Mouse (Mus musculus) small intestine, adult 2 months (tissue): ENCODE results near the gene Atp5j2. TPM values are rescaled to one million over a fixed set of nuclear protein-coding genes. Genes with fewer than 3 reads are reported as not detected.

Source experiments
- H3K27ac ChIP-seq: fragments of 200-500 bp; 2 replicates; pipeline ENCODE4 v1.5.1; 2012; ENCODE audit warnings: low read depth, low read length, control low read depth, inconsistent platforms; ENCODE audit not compliant: insufficient read depth
- H3K27me3 ChIP-seq: fragments of 200-500 bp; 2 replicates; pipeline ENCODE4 v1.6.1; 2012; ENCODE audit warnings: mild to moderate bottlenecking, moderate library complexity, low read length, inconsistent platforms; ENCODE audit not compliant: control insufficient read depth, insufficient read depth
- H3K36me3 ChIP-seq: fragments of 200-500 bp; 2 replicates; pipeline ENCODE4 v1.6.1; 2012; ENCODE audit warnings: mild to moderate bottlenecking, low read length, control low read depth, inconsistent platforms; ENCODE audit not compliant: control insufficient read depth, insufficient read depth
- H3K4me1 ChIP-seq: fragments of 200-500 bp; 2 replicates; pipeline ENCODE4 v1.6.1; 2012; ENCODE audit warnings: low read length, inconsistent platforms, mixed read lengths; ENCODE audit not compliant: control insufficient read depth, insufficient read depth, insufficient read length
- H3K4me3 ChIP-seq: fragments of 200-500 bp; 2 replicates; pipeline ENCODE4 v1.5.1; 2012; ENCODE audit warnings: low read depth, mild to moderate bottlenecking, control low read depth, inconsistent platforms, low read length, moderate library complexity
- CTCF ChIP-seq: fragments of 200-500 bp; IDR thresholded peaks from 2 replicates; pipeline ENCODE4 v1.5.1; 2012; ENCODE audit warnings: low read depth, mild to moderate bottlenecking, control low read depth, inconsistent platforms, low read length, moderate library complexity, mixed read lengths; ENCODE audit not compliant: insufficient replicate concordance, insufficient read length; ENCODE audit errors: extremely low read depth
- POLR2A ChIP-seq: fragments of 200-500 bp; IDR thresholded peaks from 2 replicates; pipeline ENCODE4 v1.6.1; 2012; ENCODE audit warnings: low read depth, mild to moderate bottlenecking, control low read depth, inconsistent platforms, low read length, moderate library complexity
- WGBS: fragments of 180-500 bp; shearing (Covaris S2); methylation state at CpG from one replicate; pipeline ENCODE4 v1.1.7; 2018; 5-methylcytosine and 5-hydroxymethylcytosine counted together
- polyA plus RNA-seq: library from polyadenylated mRNA; depleted of rRNA; stranded (reverse); fragments of >200 nt; gene quantifications from 2 replicates; pipeline ENCODE4 v1.2.3, GENCODE M21; 2012

Gene Atp5j2
- polyA plus RNA-seq, 1 experiment: 140 TPM

DNA sequence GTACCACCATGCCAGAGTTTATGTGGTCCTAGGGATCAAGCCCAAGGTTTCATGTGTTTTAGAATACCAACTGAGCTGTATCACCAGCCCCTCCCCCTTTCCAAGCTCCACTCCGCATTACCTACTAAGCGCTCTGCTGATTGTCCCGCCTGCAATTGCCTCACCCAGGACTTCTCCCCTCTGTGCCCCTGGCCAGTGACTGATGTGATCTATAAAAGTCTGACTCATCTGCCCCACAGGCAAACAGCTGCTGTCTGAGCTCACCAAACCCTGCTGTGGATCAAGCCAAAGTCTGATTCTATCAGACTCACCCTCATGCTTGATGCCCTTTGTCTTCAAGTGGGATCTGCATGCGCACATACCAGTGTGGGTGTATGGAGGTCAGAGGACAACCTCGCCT, 31.0 kb upstream of the Atp5j2 start:
- TF ChIP-seq POLR2A: no peak; the same call in 1 of the 2 replicates
- no peak for TF ChIP-seq CTCF
- Histone ChIP-seq H3K27ac (peak overlapping the region; percentile 97), H3K4me1 (peaks cover 16% of the 10 kb centered on the region), H3K36me3 (peaks cover 29% of the 10 kb centered on the region), H3K27me3 (no peaks in the 10 kb centered on the region), H3K4me3 (no peak overlapping the region)
- 39% methylated on average over 5 of the region's 5 CpGs for WGBS

DNA sequence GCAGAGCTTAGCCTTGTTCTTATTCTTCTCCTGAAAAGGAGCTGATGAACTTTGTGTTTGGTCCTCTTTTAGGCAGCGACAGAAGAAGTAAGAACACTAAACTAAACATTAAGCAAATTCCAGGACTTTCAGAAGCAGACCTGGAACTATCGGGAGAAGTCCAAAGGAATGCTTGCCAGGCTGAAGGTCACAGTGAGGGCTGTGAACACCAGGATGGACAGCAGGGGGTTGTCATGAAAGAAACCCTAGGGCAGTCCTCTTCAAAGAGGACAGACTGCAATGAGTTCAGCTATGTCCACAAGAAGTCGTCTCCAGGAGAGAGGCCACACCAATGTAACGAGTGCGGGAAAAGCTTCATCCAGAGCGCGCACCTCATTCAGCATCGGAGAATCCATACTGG, 28.1 kb upstream of the Atp5j2 start:
- no peak overlapping the region for H3K27ac ChIP-seq

DNA sequence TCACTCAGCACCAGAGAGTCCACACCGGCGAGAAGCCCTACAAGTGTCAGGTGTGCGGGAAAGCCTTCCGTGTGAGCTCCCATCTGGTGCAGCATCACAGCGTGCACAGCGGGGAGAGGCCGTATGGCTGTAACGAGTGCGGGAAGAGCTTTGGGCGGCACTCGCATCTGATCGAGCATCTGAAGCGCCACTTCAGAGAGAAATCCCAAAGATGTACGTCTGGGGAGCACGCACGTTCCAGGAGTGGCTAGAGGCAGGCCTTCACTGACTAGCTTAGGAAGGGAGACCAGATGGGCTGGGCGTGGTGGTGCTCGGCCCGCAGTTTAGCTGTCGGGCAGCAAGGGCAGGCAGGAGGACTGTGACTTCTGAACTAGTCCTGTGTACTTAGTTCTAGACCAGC, 26.8 kb upstream of the Atp5j2 start:
- TF ChIP-seq POLR2A: no peak
- TF ChIP-seq CTCF: no peak
- H3K36me3 ChIP-seq: peaks cover 29% of the 10 kb centered on the region
- no peak overlapping the region for H3K4me3 ChIP-seq
- H3K4me1 ChIP-seq: peaks cover 15% of the 10 kb centered on the region
- no peak overlapping the region for H3K27ac ChIP-seq
- no peaks in the 10 kb centered on the region for H3K27me3 ChIP-seq
- WGBS: 94% methylated on average over 20 of the region's 20 CpGs

More for the DNA sequence above, 28.1 kb upstream of the Atp5j2 start:
- peaks cover 17% of the 10 kb centered on the region for H3K4me1 ChIP-seq
- H3K4me3 ChIP-seq: no peak overlapping the region
- WGBS: 94% methylated on average over 8 of the region's 8 CpGs
- H3K27me3 ChIP-seq: no peaks in the 10 kb centered on the region
- TF ChIP-seq CTCF: no peak
- no peak for TF ChIP-seq POLR2A
- H3K36me3 ChIP-seq: peaks cover 29% of the 10 kb centered on the region

DNA sequence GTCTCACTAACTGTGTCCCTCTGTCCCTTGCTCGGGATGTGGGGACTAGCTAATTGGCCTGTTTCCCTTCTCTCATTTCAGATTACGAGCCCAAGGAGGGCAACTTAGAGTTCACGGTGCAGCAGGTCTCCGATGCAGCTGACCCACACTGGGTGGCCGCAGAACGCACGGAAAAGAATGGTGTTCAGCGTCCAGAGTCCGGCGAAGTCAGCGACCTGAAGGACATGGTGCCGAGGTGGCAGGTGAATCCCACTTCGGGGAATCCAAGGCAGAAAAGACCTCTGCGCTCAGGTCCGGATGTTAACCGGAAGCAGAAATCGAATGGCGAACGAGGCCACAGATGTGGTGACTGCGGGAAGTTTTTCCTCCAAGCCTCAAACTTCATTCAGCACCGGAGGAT, 26.3 kb upstream of the Atp5j2 start:
- H3K27me3 ChIP-seq: no peaks in the 10 kb centered on the region
- H3K4me3 ChIP-seq: no peak overlapping the region
- TF ChIP-seq CTCF: no peak
- no peak for TF ChIP-seq POLR2A
- peaks cover 29% of the 10 kb centered on the region for H3K36me3 ChIP-seq
- WGBS: 91% methylated on average over 21 of the region's 21 CpGs
- H3K4me1 ChIP-seq: peaks cover 11% of the 10 kb centered on the region
- H3K27ac ChIP-seq: peak overlapping the region; percentile 64

DNA sequence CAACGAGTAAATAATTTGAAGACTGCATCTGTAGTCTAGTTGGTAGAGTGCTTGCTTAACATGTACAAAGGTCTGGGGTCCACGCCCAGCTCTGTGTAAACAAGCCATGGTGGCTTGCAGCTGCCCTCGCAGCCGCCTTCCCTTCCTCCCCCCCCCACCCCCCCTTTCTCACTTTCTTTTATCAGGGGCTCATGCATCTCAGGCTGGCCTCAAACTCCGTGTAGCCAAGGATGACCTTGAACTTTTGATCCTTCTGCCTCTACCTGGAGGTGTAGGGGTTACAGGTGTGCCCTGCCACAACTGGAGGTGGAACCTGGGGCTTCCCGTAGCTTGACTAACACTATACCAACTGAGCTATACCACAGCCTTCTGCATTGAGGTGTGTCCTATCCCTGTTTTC, 25.9 kb upstream of the Atp5j2 start:
- 26% methylated on average over 6 of the region's 6 CpGs for WGBS
- H3K36me3 ChIP-seq: peaks cover 31% of the 10 kb centered on the region
- no peak for TF ChIP-seq CTCF
- no peak for TF ChIP-seq POLR2A
- peaks cover 9% of the 10 kb centered on the region for H3K4me1 ChIP-seq
- no peaks in the 10 kb centered on the region for H3K27me3 ChIP-seq
- H3K27ac ChIP-seq: peak overlapping the region; percentile 64
- H3K4me3 ChIP-seq: no peak overlapping the region

DNA sequence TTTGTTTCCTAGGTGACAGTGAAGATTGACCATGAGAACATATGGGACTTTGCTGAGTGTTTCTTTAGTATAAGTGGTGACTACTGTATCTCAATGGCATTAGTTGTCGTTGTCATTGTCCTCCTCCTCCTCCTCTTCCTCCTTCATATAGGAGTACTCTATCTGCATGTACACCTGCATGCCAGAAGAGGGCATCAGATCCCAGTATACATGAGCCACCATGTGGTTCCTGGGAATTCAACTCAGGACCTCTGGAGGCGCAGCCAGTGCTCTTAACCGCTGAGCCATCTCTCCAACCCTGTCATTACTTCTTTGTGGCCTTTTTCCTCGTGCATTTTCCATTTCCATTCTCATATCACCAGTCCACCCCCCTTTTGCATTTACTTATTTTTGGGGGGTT, 22.8 kb upstream of the Atp5j2 start:
- no peaks in the 10 kb centered on the region for H3K27me3 ChIP-seq
- H3K36me3 ChIP-seq: peaks cover 19% of the 10 kb centered on the region
- TF ChIP-seq POLR2A (no peak), CTCF (peak; percentile 38; the same call in 1 of the 2 replicates)
- H3K4me3 ChIP-seq: no peak overlapping the region
- H3K27ac ChIP-seq: no peak overlapping the region
- 56% methylated on average over 4 of the region's 4 CpGs for WGBS
- H3K4me1 ChIP-seq: peaks cover 5% of the 10 kb centered on the region

DNA sequence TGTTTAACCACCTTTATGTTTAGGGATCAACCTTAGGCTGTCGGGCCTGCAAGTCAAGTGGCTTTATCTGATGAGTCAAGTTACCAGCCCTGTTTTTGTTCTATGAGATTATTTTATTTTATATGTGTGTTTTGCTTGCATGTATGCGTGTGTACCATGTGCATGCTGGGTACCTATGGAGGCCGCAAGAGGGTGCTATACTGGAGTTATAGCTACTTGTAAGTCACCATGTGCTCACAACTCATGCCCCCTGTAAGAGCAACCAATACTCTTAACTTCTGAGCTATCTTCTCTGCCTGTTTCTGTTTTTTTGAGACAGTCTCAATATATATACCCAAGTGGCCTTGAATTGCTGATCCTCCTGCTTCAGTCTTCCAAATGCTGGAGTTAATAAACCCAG, 21.6 kb upstream of the Atp5j2 start:
- H3K27ac ChIP-seq: no peak overlapping the region
- TF ChIP-seq POLR2A (no peak), CTCF (no peak)
- peaks cover 16% of the 10 kb centered on the region for H3K36me3 ChIP-seq
- 88% methylated on average over 3 of the region's 3 CpGs for WGBS
- peaks cover 5% of the 10 kb centered on the region for H3K4me1 ChIP-seq
- no peaks in the 10 kb centered on the region for H3K27me3 ChIP-seq
- no peak overlapping the region for H3K4me3 ChIP-seq

DNA sequence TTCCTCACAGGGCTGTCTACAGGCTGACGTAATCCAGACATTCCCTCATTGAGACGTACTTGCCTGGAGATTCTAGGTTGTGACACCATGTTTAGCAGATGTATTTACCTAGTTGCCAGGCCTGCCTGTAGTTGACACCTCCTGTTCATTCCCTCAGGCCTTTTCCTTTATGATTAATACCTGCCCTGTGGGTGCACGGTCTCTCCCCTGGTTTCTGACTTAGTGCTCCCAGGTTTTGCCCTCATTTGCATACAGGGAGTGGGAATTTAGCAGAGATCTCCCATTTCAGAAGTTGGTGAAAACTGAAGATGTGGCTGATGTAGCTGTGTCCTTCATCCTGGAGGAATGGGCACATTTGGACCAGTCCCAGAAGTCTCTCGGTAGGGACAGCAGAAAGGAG, 20.4 kb upstream of the Atp5j2 start:
- TF ChIP-seq CTCF (no peak), POLR2A (no peak)
- 90% methylated on average over 4 of the region's 4 CpGs for WGBS
- no peaks in the 10 kb centered on the region for H3K27me3 ChIP-seq

More for the DNA sequence above, 20.4 kb upstream of the Atp5j2 start:
- Histone ChIP-seq H3K4me3 (no peak overlapping the region), H3K27ac (no peak overlapping the region), H3K4me1 (no peaks in the 10 kb centered on the region), H3K36me3 (peaks cover 12% of the 10 kb centered on the region)
